Mouse (Mus musculus) heart, embryonic 14.5 days (tissue): ENCODE data around the gene Pgrmc1. TPM values are rescaled to one million over a fixed set of nuclear protein-coding genes. Genes with fewer than 3 reads are reported as not detected.

ENCODE experiments used
- ATAC-seq: fragments of 200-750 bp; cut with Nextera tagmentation; 2 replicates; pipeline ENCODE4 v1.8.0; 2017; ENCODE audit warnings: low read depth, moderate TSS enrichment; ENCODE audit not compliant: insufficient number of reproducible peaks, insufficient read depth, low FRiP score
- H3K27ac ChIP-seq, 2 experiments: fragments of 200-500 bp in 1 of 2; fragments of 300-500 bp in 1 of 2; sonication (generic) in 1 of 2; replicated peaks in 1 of 2; 2 replicates each; pipeline ENCODE4 v1.5.1; 2012 to 2014; ENCODE audit warnings: low read depth in 2 of 2, low read length in 2 of 2, control low read depth in 1 of 2, mild to moderate bottlenecking in 1 of 2, mixed read lengths in 1 of 2; ENCODE audit not compliant: control insufficient read depth in 1 of 2, insufficient read depth in 1 of 2
- H3K27me3 ChIP-seq: fragments of 300-500 bp; sonication (generic); 2 replicates; pipeline ENCODE4 v1.6.1; 2014; ENCODE audit warnings: mild to moderate bottlenecking, low read length, control low read depth; ENCODE audit not compliant: control insufficient read depth, insufficient read depth
- H3K36me3 ChIP-seq: fragments of 300-500 bp; sonication (generic); 2 replicates; pipeline ENCODE4 v1.6.1; 2014; ENCODE audit warnings: mild to moderate bottlenecking, control low read depth, low read length, mixed read lengths; ENCODE audit not compliant: control insufficient read depth, insufficient read depth
- H3K4me1 ChIP-seq, 2 experiments: fragments of 200-500 bp in 1 of 2; fragments of 300-500 bp in 1 of 2; sonication (generic) in 1 of 2; 2 replicates each; pipeline ENCODE4 v1.6.1; 2012 to 2014; ENCODE audit warnings: low read length in 2 of 2, control low read depth in 1 of 2, mixed read lengths in 1 of 2; ENCODE audit not compliant: control insufficient read depth in 2 of 2, insufficient read depth in 2 of 2
- H3K4me2 ChIP-seq: fragments of 300-500 bp; sonication (generic); 2 replicates; pipeline ENCODE4 v1.6.1; 2014; ENCODE audit warnings: mild to moderate bottlenecking, low read length
- H3K4me3 ChIP-seq, 2 experiments: fragments of 200-500 bp in 1 of 2; fragments of 300-500 bp in 1 of 2; sonication (generic) in 1 of 2; 2 replicates each; pipeline ENCODE4 v1.5.1; 2012 to 2014; ENCODE audit warnings: low read length in 2 of 2, mild to moderate bottlenecking in 2 of 2, control low read depth in 1 of 2, low read depth in 1 of 2, moderate library complexity in 1 of 2; ENCODE audit not compliant: control insufficient read depth in 1 of 2, insufficient read depth in 1 of 2
- H3K9ac ChIP-seq: fragments of 300-500 bp; sonication (generic); 2 replicates; pipeline ENCODE4 v1.6.1; 2014; ENCODE audit warnings: mild to moderate bottlenecking, low read length
- H3K9me3 ChIP-seq: fragments of 300-500 bp; sonication (generic); 2 replicates; pipeline ENCODE4 v1.6.1; 2016; ENCODE audit warnings: low read length, control low read depth; ENCODE audit not compliant: control insufficient read depth
- WGBS: fragments of 180-500 bp; shearing (Covaris S2); extraction: QIAGEN DNeasy Blood & Tissue Kit; methylation state at CpG from one replicate; pipeline ENCODE4 v1.1.7; 2014; 5-methylcytosine and 5-hydroxymethylcytosine counted together
- polyA plus RNA-seq: library from polyadenylated mRNA; unstranded; fragments of >200 nt; fragmentation: Nextera tagmentation; extraction: Ambion mirVana; gene quantifications from 2 replicates; pipeline ENCODE4 v1.2.1, GENCODE M21; 2014

Pgrmc1 gene
- polyA plus RNA-seq, 1 experiment from 2014 or later, result 131 TPM

- Histone ChIP-seq H3K36me3 (no peaks in the 10 kb centered on the region), H3K27me3 (no peaks in the 10 kb centered on the region), H3K4me1 (no peaks in the 10 kb centered on the region), H3K27ac (no peak overlapping the region), H3K9me3 (no peaks in the 10 kb centered on the region), H3K4me3 (no peak overlapping the region), H3K4me2 (no peak overlapping the region), H3K9ac (no peak overlapping the region)
- 60% methylated on average over 4 of the region's 4 CpGs for WGBS
- no peak for ATAC-seq
Observed at GRCm38 (mm10) chrX:36560170-36560569, 37.8 kb upstream of the Pgrmc1 start.

GRCm38 (mm10) chrX:36561650-36562049 lies 36.4 kb upstream of the Pgrmc1 start:
- Histone ChIP-seq H3K27ac (no peak overlapping the region), H3K36me3 (no peaks in the 10 kb centered on the region), H3K9ac (peak overlapping the region; percentile 52; the same call in 1 of the 2 replicates), H3K4me1 (no peaks in the 10 kb centered on the region), H3K9me3 (no peaks in the 10 kb centered on the region), H3K27me3 (no peaks in the 10 kb centered on the region), H3K4me3 (peak overlapping the region in 1 of 2 experiments; percentile 21; a peak in 3 of 4 replicates), H3K4me2 (peak overlapping the region; percentile 50)
- ATAC-seq, result no peak
- WGBS, result 14% methylated on average over 7 of the region's 7 CpGs

- peak overlapping the region; percentile 52; the same call in 1 of the 2 replicates for H3K9ac ChIP-seq
- no peak for ATAC-seq
- H3K4me1 ChIP-seq, result no peaks in the 10 kb centered on the region
- WGBS, result 28% methylated on average over 3 of the region's 3 CpGs
- no peak overlapping the region; a peak in 1 of 4 replicates for H3K4me3 ChIP-seq
- H3K27me3 ChIP-seq, result no peaks in the 10 kb centered on the region
- peak overlapping the region; percentile 50 for H3K4me2 ChIP-seq
- no peaks in the 10 kb centered on the region for H3K9me3 ChIP-seq
- no peak overlapping the region for H3K27ac ChIP-seq
- H3K36me3 ChIP-seq, result no peaks in the 10 kb centered on the region
Observed at GRCm38 (mm10) chrX:36562079-36562478, 35.9 kb upstream of the Pgrmc1 start.

GRCm38 (mm10) chrX:36586629-36587303 lies 11.2 kb upstream of the Pgrmc1 start:
- H3K36me3 ChIP-seq, result no peaks in the 10 kb centered on the region
- WGBS, result 59% methylated on average over 1 of the region's 1 CpGs
- H3K4me2 ChIP-seq, result no peak overlapping the region

GRCm38 (mm10) chrX:36587304-36588209 lies 10.4 kb upstream of the Pgrmc1 start:
- Histone ChIP-seq H3K36me3 (no peaks in the 10 kb centered on the region), H3K27me3 (no peaks in the 10 kb centered on the region), H3K9ac (no peak overlapping the region), H3K27ac (no peak overlapping the region), H3K4me1 (no peaks in the 10 kb centered on the region), H3K4me2 (no peak overlapping the region), H3K4me3 (no peak overlapping the region), H3K9me3 (no peaks in the 10 kb centered on the region)
- 68% methylated on average over 8 of the region's 8 CpGs for WGBS
- no peak for ATAC-seq

More at GRCm38 (mm10) chrX:36586629-36587303, 11.2 kb upstream of the Pgrmc1 start:
- Histone ChIP-seq H3K4me3 (no peak overlapping the region), H3K27me3 (no peaks in the 10 kb centered on the region), H3K27ac (no peak overlapping the region), H3K9me3 (no peaks in the 10 kb centered on the region), H3K9ac (no peak overlapping the region), H3K4me1 (no peaks in the 10 kb centered on the region)
- no peak for ATAC-seq

- no peak for ATAC-seq
- H3K9me3 ChIP-seq, result no peaks in the 10 kb centered on the region
- H3K4me3 ChIP-seq, result no peak overlapping the region
- no peak overlapping the region for H3K9ac ChIP-seq
- 78% methylated on average over 7 of the region's 7 CpGs for WGBS
- H3K4me2 ChIP-seq, result no peak overlapping the region
- H3K36me3 ChIP-seq, result no peaks in the 10 kb centered on the region
- H3K4me1 ChIP-seq, result no peaks in the 10 kb centered on the region
- H3K27ac ChIP-seq, result no peak overlapping the region
- H3K27me3 ChIP-seq, result no peaks in the 10 kb centered on the region
Observed at GRCm38 (mm10) chrX:36590266-36590665, 7.7 kb upstream of the Pgrmc1 start.

- H3K27me3 ChIP-seq, result no peaks in the 10 kb centered on the region
- 25% methylated on average over 1 of the region's 1 CpGs for WGBS
- H3K4me1 ChIP-seq, result no peaks in the 10 kb centered on the region
- H3K36me3 ChIP-seq, result no peaks in the 10 kb centered on the region
- H3K4me2 ChIP-seq, result no peak overlapping the region
- no peak overlapping the region for H3K4me3 ChIP-seq
- H3K9me3 ChIP-seq, result no peaks in the 10 kb centered on the region
- H3K9ac ChIP-seq, result no peak overlapping the region
- no peak overlapping the region for H3K27ac ChIP-seq
- no peak for ATAC-seq
Observed at GRCm38 (mm10) chrX:36591120-36591519, 6.9 kb upstream of the Pgrmc1 start.
